Mouse (Mus musculus): ENCODE data around the gene Mybbp1a. TPM values are rescaled to one million over a fixed set of nuclear protein-coding genes. Genes with fewer than 3 reads are reported as not detected.

Gene Mybbp1a
- polyA plus RNA-seq, 1 experiment from 2014 or later, result 172 TPM

GRCm38 (mm10) chr11:72457995-72458496 lies 16.9 kb downstream of the Mybbp1a start:
- no peaks in the 10 kb centered on the region for H3K36me3 ChIP-seq
- H3K9me3 ChIP-seq, result no peaks in the 10 kb centered on the region
- WGBS, result 46% methylated on average over 12 of the region's 12 CpGs
- 0 out of 2 replicates have a peak, but pooled peaks cover 7% of the 10 kb centered on the region for H3K4me1 ChIP-seq (replicated peaks)
- H3K27me3 ChIP-seq (replicated peaks), result no peaks in the 10 kb centered on the region
- H3K4me3 ChIP-seq (replicated peaks), result no peak overlapping the region
- peak overlapping the region; percentile 3; the same call in 1 of the 2 replicates for H3K4me2 ChIP-seq (replicated peaks)
- H3K9ac ChIP-seq, result no peak overlapping the region
- H3K27ac ChIP-seq, result peak overlapping the region; percentile 37; the same call in 1 of the 2 replicates
- ATAC-seq, result no peak

- Histone ChIP-seq H3K4me2 (replicated peaks) (peak overlapping the region; percentile 3; the same call in 1 of the 2 replicates), H3K9me3 (no peaks in the 10 kb centered on the region), H3K36me3 (no peaks in the 10 kb centered on the region), H3K9ac (no peak overlapping the region), H3K4me1 (replicated peaks) (0 out of 2 replicates have a peak, but pooled peaks cover 7% of the 10 kb centered on the region), H3K27ac (peak overlapping the region; percentile 37), H3K4me3 (replicated peaks) (no peak overlapping the region), H3K27me3 (replicated peaks) (no peaks in the 10 kb centered on the region)
- WGBS, result 67% methylated on average over 3 of the region's 3 CpGs
- ATAC-seq, result no peak
Observed at GRCm38 (mm10) chr11:72458502-72458901, 17.3 kb downstream of the Mybbp1a start.

DNA sequence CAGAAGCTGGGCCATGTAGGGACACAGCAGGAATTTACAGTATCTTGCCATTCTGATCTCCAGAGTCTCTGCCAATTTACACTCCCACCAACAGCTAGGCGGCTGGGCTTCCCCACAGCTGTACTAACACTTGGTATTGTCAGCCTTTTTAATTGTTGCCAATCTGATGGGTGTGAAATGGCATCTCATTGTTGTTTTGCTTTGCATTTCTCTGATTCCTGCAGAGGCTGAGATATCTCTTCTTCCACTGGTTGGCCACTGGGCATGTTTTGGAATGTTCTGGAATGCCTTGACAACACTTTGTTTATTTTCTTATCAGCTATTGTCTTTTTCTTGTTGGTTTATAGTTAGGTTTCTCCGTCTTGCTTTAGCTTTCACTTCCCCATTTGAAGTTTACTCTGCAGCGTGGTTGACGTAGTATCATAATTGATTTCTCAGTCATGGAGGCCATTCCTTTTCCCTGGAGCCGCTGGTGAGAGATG lies 20.4 kb downstream of the Mybbp1a start:
- H3K4me2 ChIP-seq (replicated peaks), result no peak overlapping the region
- no peak overlapping the region for H3K27ac ChIP-seq
- H3K27me3 ChIP-seq (replicated peaks), result no peaks in the 10 kb centered on the region
- H3K9ac ChIP-seq, result no peak overlapping the region
- WGBS, result 39% methylated on average over 5 of the region's 5 CpGs
- no peaks in the 10 kb centered on the region for H3K9me3 ChIP-seq
- ATAC-seq, result no peak
- H3K4me1 ChIP-seq (replicated peaks), result peaks cover 18% of the 10 kb centered on the region
- H3K36me3 ChIP-seq, result no peaks in the 10 kb centered on the region
- no peak overlapping the region for H3K4me3 ChIP-seq (replicated peaks)

- Histone ChIP-seq H3K9me3 (no peaks in the 10 kb centered on the region), H3K9ac (no peak overlapping the region), H3K4me2 (replicated peaks) (no peak overlapping the region), H3K27me3 (replicated peaks) (no peaks in the 10 kb centered on the region), H3K4me3 (replicated peaks) (no peak overlapping the region), H3K36me3 (no peaks in the 10 kb centered on the region), H3K4me1 (replicated peaks) (peaks cover 38% of the 10 kb centered on the region), H3K27ac (no peak overlapping the region)
- no peak for ATAC-seq
- WGBS, result 75% methylated on average over 3 of the region's 3 CpGs
Observed at GRCm38 (mm10) chr11:72464821-72465220, 23.7 kb downstream of the Mybbp1a start.

- no peaks in the 10 kb centered on the region for H3K27me3 ChIP-seq (replicated peaks)
- no peak overlapping the region for H3K4me3 ChIP-seq (replicated peaks)
- no peaks in the 10 kb centered on the region for H3K36me3 ChIP-seq
- ATAC-seq, result peak; percentile 52; the same call in 1 of the 2 replicates
- peak overlapping the region; percentile 23; the same call in 1 of the 2 replicates for H3K4me2 ChIP-seq (replicated peaks)
- H3K27ac ChIP-seq, result peak overlapping the region; percentile 72
- 40% methylated on average over 11 of the region's 11 CpGs for WGBS
- no peaks in the 10 kb centered on the region for H3K9me3 ChIP-seq
- H3K4me1 ChIP-seq (replicated peaks), result peaks cover 38% of the 10 kb centered on the region
- H3K9ac ChIP-seq, result no peak overlapping the region
Observed at GRCm38 (mm10) chr11:72465978-72466693, 25.0 kb downstream of the Mybbp1a start.

DNA sequence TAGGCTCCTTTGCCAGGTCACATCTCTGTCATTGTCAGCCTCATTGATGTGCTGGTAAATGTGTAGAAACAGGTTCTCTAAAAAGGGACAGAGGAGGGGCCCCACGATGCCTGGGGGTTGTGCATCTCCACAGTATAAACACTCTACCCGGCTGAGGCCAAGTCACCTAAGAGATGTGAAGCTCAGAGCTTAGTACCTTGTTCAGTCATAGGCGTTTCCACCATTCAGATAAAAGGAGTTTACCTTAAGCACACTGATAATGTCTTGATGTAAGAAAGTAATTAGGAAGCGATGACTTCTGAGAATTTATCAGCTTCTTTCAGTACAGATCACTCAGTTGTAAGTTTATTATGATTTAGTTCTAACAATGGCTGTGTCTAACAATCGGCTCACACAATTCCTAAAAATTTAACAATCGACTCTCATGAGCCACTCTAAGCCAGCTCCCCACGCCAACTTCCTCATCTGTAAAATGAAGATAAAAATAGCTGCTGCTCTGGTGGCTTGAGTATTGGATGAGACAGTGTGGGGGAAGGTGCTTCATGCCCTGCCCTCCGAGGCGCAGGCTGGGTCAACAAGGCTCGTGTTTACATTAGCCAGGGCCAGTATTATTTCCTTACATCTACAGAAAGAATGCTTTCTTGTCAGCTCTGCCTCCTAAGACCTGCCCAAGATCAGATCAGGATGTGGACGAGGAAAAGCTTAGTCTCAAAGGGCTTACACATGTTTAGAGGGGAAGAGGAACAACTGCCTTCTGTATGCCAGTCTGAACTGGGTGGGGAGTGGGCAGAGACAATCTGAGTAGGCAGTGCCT lies 25.7 kb downstream of the Mybbp1a start:
- no peaks in the 10 kb centered on the region for H3K27me3 ChIP-seq (replicated peaks)
- H3K27ac ChIP-seq, result peak overlapping the region; percentile 72
- H3K4me2 ChIP-seq (replicated peaks), result peak overlapping the region; percentile 23; the same call in 1 of the 2 replicates
- ATAC-seq, result peak; percentile 84
- no peak overlapping the region for H3K9ac ChIP-seq
- WGBS, result 11% methylated on average over 11 of the region's 11 CpGs
- peaks cover 38% of the 10 kb centered on the region for H3K4me1 ChIP-seq (replicated peaks)
- H3K4me3 ChIP-seq (replicated peaks), result no peak overlapping the region
- no peaks in the 10 kb centered on the region for H3K36me3 ChIP-seq
- no peaks in the 10 kb centered on the region for H3K9me3 ChIP-seq

DNA sequence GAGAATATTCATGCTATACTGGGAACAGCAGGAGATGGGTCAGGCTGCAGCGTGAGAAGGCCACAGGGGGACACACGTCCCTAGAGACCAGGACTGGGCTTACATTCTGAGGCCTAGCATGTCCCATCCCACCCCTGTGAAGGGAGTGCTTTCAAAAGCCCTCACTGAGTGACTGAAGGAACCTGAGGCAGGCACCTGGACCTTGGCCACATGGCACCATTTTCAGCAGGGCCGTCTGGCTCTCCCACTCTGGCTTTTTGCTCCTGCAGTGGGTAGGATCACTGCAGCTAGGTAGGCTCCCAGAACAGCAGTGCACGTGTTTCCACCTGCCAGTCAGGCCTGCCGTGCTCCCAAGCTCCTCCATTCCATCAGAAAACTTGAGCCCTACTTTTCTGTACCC lies 27.4 kb downstream of the Mybbp1a start:
- peak overlapping the region; percentile 24; the same call in 1 of the 2 replicates for H3K27ac ChIP-seq
- no peaks in the 10 kb centered on the region for H3K36me3 ChIP-seq
- WGBS, result 77% methylated on average over 5 of the region's 5 CpGs
- peaks cover 43% of the 10 kb centered on the region for H3K4me1 ChIP-seq (replicated peaks)
- ATAC-seq, result no peak
- no peaks in the 10 kb centered on the region for H3K9me3 ChIP-seq
- H3K27me3 ChIP-seq (replicated peaks), result no peaks in the 10 kb centered on the region
- no peak overlapping the region for H3K4me2 ChIP-seq (replicated peaks)
- no peak overlapping the region for H3K4me3 ChIP-seq (replicated peaks)
- no peak overlapping the region for H3K9ac ChIP-seq

GRCm38 (mm10) chr11:72469217-72469616 lies 28.1 kb downstream of the Mybbp1a start:
- Histone ChIP-seq H3K4me2 (replicated peaks) (no peak overlapping the region), H3K27ac (peak overlapping the region; percentile 24; the same call in 1 of the 2 replicates), H3K27me3 (replicated peaks) (no peaks in the 10 kb centered on the region), H3K4me3 (replicated peaks) (no peak overlapping the region), H3K36me3 (no peaks in the 10 kb centered on the region), H3K4me1 (replicated peaks) (peaks cover 50% of the 10 kb centered on the region), H3K9ac (no peak overlapping the region), H3K9me3 (no peaks in the 10 kb centered on the region)
- ATAC-seq, result peak; percentile 30
- 26% methylated on average over 5 of the region's 5 CpGs for WGBS

GRCm38 (mm10) chr11:72470004-72470403 lies 28.8 kb downstream of the Mybbp1a start:
- Histone ChIP-seq H3K9me3 (no peaks in the 10 kb centered on the region), H3K4me2 (replicated peaks) (no peak overlapping the region), H3K4me1 (replicated peaks) (peaks cover 55% of the 10 kb centered on the region), H3K27ac (peak overlapping the region; percentile 24; the same call in 1 of the 2 replicates), H3K9ac (no peak overlapping the region), H3K4me3 (replicated peaks) (no peak overlapping the region), H3K36me3 (no peaks in the 10 kb centered on the region), H3K27me3 (replicated peaks) (no peaks in the 10 kb centered on the region)
- no peak for ATAC-seq
- WGBS, result 64% methylated on average over 4 of the region's 4 CpGs

DNA sequence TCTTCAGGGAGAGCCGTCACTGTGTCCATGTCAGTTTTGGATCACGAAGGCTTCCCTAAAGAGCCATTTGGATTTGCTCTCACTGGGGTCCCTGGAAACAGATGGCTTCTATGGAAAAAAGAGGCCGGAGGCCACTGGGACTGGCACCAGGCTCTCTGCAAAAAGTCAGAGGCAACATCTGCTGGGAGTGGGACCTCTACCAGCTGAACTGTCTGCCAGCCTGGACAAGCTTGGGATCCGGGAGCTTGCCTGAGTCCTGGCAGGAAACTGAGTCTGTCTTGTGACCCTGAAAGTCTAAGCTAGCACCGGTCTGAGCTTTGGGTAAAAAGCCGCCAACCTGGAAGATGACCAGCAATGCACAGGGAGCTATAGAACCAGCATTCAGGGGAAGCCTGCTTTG lies 30.2 kb downstream of the Mybbp1a start:
- H3K4me1 ChIP-seq (replicated peaks), result peaks cover 60% of the 10 kb centered on the region
- WGBS, result 86% methylated on average over 6 of the region's 6 CpGs

GRCm38 (mm10) chr11:72473540-72473939 lies 32.4 kb downstream of the Mybbp1a start:
- no peak overlapping the region for H3K4me3 ChIP-seq (replicated peaks)
- peak; percentile 40 for ATAC-seq
- no peaks in the 10 kb centered on the region for H3K36me3 ChIP-seq
- H3K9ac ChIP-seq, result no peak overlapping the region
- WGBS, result 59% methylated on average over 4 of the region's 4 CpGs
- H3K4me2 ChIP-seq (replicated peaks), result no peak overlapping the region; the same call in 1 of the 2 replicates
- no peaks in the 10 kb centered on the region for H3K27me3 ChIP-seq (replicated peaks)
- H3K9me3 ChIP-seq, result no peaks in the 10 kb centered on the region
- peaks cover 49% of the 10 kb centered on the region for H3K4me1 ChIP-seq (replicated peaks)
- H3K27ac ChIP-seq, result no peak overlapping the region

More for the DNA sequence above, 30.2 kb downstream of the Mybbp1a start:
- H3K9ac ChIP-seq, result no peak overlapping the region
- H3K9me3 ChIP-seq, result no peaks in the 10 kb centered on the region
- no peak overlapping the region for H3K4me2 ChIP-seq (replicated peaks)
- no peak overlapping the region for H3K4me3 ChIP-seq (replicated peaks)
- peak overlapping the region; percentile 32; the same call in 1 of the 2 replicates for H3K27ac ChIP-seq
- H3K36me3 ChIP-seq, result no peaks in the 10 kb centered on the region
- no peak for ATAC-seq
- no peaks in the 10 kb centered on the region for H3K27me3 ChIP-seq (replicated peaks)

GRCm38 (mm10) chr11:72474926-72475325 lies 33.8 kb downstream of the Mybbp1a start:
- peak overlapping the region; percentile 22; the same call in 1 of the 2 replicates for H3K4me2 ChIP-seq (replicated peaks)
- H3K36me3 ChIP-seq, result no peaks in the 10 kb centered on the region
- H3K27me3 ChIP-seq (replicated peaks), result no peaks in the 10 kb centered on the region
- no peak overlapping the region for H3K4me3 ChIP-seq (replicated peaks)
- peaks cover 36% of the 10 kb centered on the region for H3K4me1 ChIP-seq (replicated peaks)
- H3K9ac ChIP-seq, result no peak overlapping the region
- no peaks in the 10 kb centered on the region for H3K9me3 ChIP-seq
- ATAC-seq, result peak; percentile 67
- H3K27ac ChIP-seq, result peak overlapping the region; percentile 51; the same call in 1 of the 2 replicates
- 53% methylated on average over 3 of the region's 3 CpGs for WGBS
